Mouse (Mus musculus): ENCODE measurements around the gene A930033H14Rik.

GRCm38 (mm10) chr10:69255594-69255993, 42.7 kb upstream of the A930033H14Rik start:
- TF ChIP-seq CTCF (IDR thresholded peaks at IDR 0.05; ENCODE audit: low read depth, low read length) (no peak), POLR2A (IDR thresholded peaks at IDR 0.05; ENCODE audit: extremely low read depth, insufficient read depth, low read length) (no peak)

All from liver, adult 2 months (tissue).